Mouse (Mus musculus) thymus, adult 2 months (tissue): ENCODE results near the gene Fam50a.

ENCODE experiments used
- CTCF ChIP-seq: fragments of 200-500 bp; IDR thresholded peaks from 2 replicates; pipeline ENCODE4 v1.5.1; 2012; ENCODE audit warnings: mild to moderate bottlenecking, control low read depth, low read length, moderate library complexity, borderline replicate concordance; ENCODE audit not compliant: control insufficient read depth, poor library complexity, insufficient read depth; ENCODE audit errors: extremely low read depth
- POLR2A ChIP-seq: fragments of 200-500 bp; IDR thresholded peaks from 2 replicates; pipeline ENCODE4 v1.6.1; 2012; ENCODE audit warnings: mild to moderate bottlenecking, low read length, control low read depth, moderate library complexity; ENCODE audit not compliant: control insufficient read depth, poor library complexity, insufficient read depth; ENCODE audit errors: extremely low read depth

DNA sequence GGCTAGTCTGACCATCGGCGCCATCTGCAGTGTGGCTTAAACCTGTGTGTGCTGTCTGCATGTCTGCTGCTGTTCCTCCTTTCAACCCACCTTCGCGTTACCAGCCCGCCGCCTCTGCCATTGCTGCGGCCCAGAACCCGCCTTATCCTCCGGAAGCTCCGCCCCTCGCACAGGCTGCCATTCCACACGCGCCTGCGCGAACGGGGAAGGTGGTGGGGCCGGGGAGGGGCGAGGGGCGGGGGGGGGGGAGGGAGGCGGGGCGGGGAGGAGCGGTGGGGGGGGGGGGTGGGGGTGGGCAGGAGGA is 40.6 kb downstream of the Fam50a start, which contains the start of gene Lage3:
- TF ChIP-seq CTCF (no peak), POLR2A (peak; percentile 34; the same call in 1 of the 2 replicates)
